Mouse (Mus musculus) mouse trophoblast stem cell (cell line): ENCODE data around the gene Cyp3a13.
"Not testable (repeated sequence)": the region's sequence is repeated elsewhere in the genome, so short reads cannot be mapped to it uniquely, and the experiment has no call there.

Experiments used
- in situ Hi-C, 2 experiments: fragments of 300-500 bp; cut with MseI, MboI; formaldehyde crosslinking; loops; 2 replicates in 1 of 2; 3 replicates in 1 of 2; pipeline ENCODE4 v1.15.1; 2025

Cyp3a13 gene

DNA sequence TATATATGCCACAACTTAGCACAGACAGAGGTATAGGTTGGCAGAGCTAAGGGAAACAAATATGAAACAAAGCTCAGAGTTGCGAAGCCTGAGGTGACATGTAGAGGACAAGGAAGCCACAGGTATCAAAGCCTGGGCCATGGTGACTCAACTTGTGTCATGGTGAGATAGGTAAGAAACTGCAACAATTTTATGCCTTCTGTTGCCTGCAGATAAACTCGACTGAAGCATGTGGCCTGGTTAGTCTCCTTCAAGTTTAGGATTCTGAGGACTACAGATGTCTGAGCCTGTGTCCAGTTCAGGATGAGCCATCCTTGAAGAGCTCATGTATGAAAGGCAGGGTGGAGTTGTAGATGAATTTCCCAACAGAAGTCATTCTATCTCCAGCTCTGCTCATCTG lies 46.4 kb downstream of the Cyp3a13 start:
- in situ Hi-C loops = loop anchor here (5.0 kb wide), 2 partner anchors 78 to 83 kb away; no protein-coding TSS in a partner anchor

DNA sequence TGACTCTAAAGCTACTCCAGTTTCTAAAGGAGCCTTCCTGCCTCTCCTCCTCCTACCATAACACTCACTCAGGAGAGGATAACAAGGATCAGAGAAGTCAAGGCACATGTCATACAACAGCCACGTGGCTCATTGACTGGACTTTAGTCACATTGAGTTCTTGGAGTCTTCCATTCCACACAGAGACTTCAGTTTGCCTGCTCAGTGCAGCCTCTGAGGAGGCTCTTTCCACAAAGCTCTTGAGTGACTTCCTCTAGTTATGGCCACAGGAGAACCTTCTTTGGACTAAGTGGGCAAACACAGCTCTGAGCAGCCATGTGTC lies 49.1 kb downstream of the Cyp3a13 start:
- in situ Hi-C loops = not testable (repeated sequence)

DNA sequence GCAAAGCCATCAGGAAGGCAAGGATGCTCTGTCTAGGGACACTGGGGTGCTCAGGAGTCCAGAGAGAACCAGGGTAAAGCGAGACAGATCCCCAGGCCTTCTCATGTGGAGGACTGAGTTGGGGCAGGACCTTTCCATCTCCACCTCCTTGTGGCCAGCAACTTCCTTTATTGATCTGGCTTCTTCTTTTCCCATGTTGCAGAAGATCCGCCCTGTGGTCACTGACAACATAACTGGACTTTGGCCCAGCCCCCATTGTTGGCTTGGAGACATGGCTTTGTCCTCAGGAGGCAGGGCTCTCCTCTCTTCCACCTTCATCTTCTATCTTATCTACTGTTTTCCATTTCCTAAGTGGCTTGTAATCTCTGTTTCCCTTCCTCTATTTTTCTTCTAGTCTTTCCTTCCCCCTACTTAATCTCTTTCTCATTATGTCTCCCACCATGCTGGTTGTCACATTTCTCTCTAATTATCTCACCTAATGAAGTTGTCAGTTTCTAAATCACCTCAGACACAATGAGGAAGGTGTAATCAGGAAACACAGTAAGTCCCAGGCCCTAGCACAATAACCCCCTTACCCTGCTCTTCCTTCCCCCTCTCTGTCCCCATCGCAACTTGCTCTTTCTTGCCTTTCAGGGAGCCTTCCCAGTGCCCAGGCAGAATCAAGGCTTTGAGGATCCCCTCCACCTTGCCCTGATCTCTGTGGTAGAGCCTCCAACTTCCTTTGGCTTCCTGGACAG lies 49.6 kb downstream of the Cyp3a13 start, which contains the start of gene Pilrb2:
TSS of gene Pilrb2 (minus strand) at position 172 of the 737 bp plus-strand sequence.
- in situ Hi-C loops = not testable (repeated sequence)

DNA sequence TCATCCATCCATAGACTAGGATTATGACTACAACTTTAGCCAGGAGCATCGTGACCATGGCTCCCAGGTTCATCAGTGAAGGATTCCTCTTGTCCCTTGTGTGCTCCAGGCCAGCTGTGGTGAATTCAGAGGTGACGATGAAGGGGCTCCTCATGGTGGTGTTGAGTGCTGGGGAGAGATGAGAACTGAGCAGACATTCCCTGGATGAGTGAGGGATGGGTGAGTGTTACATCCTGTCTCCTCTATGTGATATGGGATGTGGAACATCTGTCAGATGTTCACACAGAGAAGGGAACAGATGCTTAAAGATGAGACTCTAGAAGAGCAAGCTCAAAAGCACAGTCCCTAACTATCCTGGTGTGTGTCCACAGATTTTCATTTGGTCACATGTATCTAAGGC lies 52.8 kb downstream of the Cyp3a13 start:
- in situ Hi-C loops = not testable (repeated sequence)

DNA sequence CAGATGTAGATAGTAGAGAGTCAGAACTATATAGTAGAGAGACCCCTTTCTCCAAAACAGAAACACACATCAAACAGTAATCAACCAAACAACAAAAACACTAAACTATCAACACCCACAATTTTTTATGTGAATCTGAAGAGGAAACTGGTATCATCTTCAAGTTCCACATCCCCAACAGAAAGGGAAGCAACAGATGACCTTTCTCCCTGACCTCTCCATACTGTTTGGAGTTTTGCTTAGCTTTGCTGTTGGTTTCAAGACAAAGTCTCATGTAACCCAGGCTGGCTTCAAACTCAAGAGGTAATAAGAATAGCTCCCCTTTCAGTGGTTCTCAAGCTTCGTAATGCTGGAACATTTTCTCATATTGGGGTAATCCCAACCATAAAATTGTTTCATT lies 57.4 kb downstream of the Cyp3a13 start:
- in situ Hi-C loops = not testable (repeated sequence)

DNA sequence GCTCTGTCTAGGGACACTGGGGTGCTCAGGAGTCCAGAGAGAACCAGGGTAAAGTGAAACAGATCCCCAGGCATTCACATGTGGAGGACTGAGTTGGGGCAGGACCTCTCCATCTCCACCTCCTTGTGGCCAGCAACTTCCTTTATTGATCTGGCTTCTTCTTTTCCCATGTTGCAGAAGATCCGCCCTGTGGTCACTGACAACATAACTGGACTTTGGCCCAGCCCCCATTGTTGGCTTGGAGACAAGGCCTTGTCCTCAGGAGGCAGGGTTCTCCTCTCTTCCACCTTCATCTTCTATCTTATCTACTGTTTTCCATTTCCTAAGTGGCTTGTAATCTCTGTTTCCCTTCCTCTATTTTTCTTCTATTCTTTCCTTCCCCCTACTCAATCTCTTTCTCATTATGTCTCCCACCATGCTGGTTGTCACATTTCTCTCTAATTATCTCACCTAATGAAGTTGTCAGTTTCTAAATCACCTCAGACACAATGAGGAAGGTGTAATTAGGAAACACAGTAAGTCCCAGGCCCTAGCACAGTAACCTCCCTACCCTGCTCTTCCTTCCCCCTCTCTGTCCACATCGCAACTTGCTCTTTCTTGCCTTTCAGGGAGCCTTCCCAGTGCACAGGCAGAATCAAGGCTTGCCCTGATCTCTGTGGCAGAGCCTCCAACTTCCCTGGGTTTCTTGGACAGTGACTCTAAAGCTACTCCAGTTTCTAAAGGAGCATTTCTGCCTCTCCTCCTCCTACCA lies 63.3 kb downstream of the Cyp3a13 start, which contains the start of gene Pilrb1:
TSS of gene Pilrb1 (minus strand) at position 147 of the 751 bp plus-strand sequence.
- in situ Hi-C loops = not testable (repeated sequence)

DNA sequence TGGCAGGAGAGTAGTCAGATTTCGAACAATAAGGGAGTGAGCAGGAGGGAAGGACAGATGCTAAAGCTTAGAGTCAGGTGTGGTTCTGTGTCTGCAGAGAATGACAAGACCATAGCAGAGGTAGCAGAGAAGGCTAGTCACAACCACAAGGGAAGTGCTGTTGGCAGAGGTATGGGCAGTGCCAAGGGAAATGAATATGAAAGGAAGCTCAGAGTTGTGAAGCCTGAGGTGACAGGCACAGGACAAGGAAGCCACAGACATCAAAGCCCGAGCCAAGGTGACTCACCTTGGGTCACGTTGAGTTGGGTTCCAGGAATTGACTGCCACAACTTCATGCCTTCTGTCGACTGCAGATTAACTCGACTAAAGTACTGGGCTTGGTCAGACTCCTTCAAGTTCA lies 64.5 kb downstream of the Cyp3a13 start:
- in situ Hi-C loops = not testable (repeated sequence)

DNA sequence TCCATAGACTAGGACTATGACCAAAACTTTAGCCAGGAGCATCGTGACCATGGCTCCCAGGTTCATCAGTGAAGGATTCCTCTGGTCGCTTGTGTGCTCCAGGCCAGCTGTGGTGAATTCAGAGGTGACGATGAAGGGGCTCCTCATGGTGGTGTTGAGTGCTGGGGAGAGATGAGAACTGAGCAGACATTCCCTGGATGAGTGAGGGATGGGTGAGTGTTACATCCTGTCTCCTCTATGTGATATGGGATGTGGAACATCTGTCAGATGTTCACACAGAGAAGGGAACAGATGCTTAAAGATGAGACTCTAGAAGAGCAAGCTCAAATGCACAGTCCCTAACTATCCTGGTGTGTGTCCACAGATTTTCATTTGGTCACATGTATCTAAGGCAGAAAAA lies 66.5 kb downstream of the Cyp3a13 start:
- in situ Hi-C loops = not testable (repeated sequence)

DNA sequence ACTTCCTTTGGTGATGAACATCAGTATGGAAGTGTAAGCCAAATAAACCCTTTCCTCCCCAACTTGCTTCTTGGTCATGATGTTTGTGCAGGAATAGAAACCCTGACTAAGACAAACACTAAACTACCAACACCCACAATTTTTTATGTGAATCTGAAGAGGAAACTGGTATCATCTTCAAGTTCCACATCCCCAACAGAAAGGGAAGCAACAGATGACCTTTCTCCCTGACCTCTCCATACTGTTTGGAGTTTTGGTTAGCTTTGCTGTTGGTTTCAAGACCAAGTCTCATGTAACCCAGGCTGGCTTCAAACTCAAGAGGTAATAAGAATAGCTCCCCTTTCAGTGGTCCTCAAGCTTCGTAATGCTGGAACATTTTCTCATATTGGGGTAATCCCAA lies 71.1 kb downstream of the Cyp3a13 start:
- in situ Hi-C loops = not testable (repeated sequence)
